Mouse (Mus musculus) hindbrain, embryonic 12.5 days (tissue): ENCODE data around the gene Sfxn4. TPM values are rescaled to one million over a fixed set of nuclear protein-coding genes. Genes with fewer than 3 reads are reported as not detected.
"Not testable (repeated sequence)": the region's sequence is repeated elsewhere in the genome, so short reads cannot be mapped to it uniquely, and the experiment has no call there.

Experiments
- ATAC-seq: fragments of 200-750 bp; cut with Nextera tagmentation; 2 replicates; pipeline ENCODE4 v1.8.0; 2017; ENCODE audit warnings: moderate TSS enrichment; ENCODE audit not compliant: low FRiP score
- H3K27ac ChIP-seq: fragments of 300-500 bp; sonication (generic); 2 replicates; pipeline ENCODE4 v1.5.1; 2016; ENCODE audit warnings: mild to moderate bottlenecking
- H3K27me3 ChIP-seq: fragments of 300-500 bp; sonication (generic); 2 replicates; pipeline ENCODE4 v1.6.1; 2016; ENCODE audit warnings: mild to moderate bottlenecking
- H3K36me3 ChIP-seq: fragments of 300-500 bp; sonication (generic); 2 replicates; pipeline ENCODE4 v1.6.1; 2016; ENCODE audit warnings: mild to moderate bottlenecking
- H3K4me1 ChIP-seq: fragments of 300-500 bp; sonication (generic); 2 replicates; pipeline ENCODE4 v1.6.1; 2016
- H3K4me2 ChIP-seq: fragments of 300-500 bp; sonication (generic); replicated peaks from 2 replicates; pipeline ENCODE4 v1.6.1; 2016; ENCODE audit warnings: mild to moderate bottlenecking
- H3K4me3 ChIP-seq: fragments of 300-500 bp; sonication (generic); 2 replicates; pipeline ENCODE4 v1.5.1; 2016; ENCODE audit warnings: mild to moderate bottlenecking
- H3K9ac ChIP-seq: fragments of 300-500 bp; sonication (generic); 2 replicates; pipeline ENCODE4 v1.6.1; 2016; ENCODE audit warnings: mild to moderate bottlenecking, moderate library complexity
- H3K9me3 ChIP-seq: fragments of 300-500 bp; sonication (generic); replicated peaks from 2 replicates; pipeline ENCODE4 v1.6.1; 2016; ENCODE audit warnings: mild to moderate bottlenecking
- WGBS: fragments of 180-500 bp; shearing (Covaris S2); methylation state at CpG from one replicate; pipeline ENCODE4 v1.1.7; 2016; 5-methylcytosine and 5-hydroxymethylcytosine counted together
- polyA plus RNA-seq: library from polyadenylated mRNA; unstranded; fragments of >200 nt; fragmentation: Nextera tagmentation; extraction: Ambion mirVana; gene quantifications from 2 replicates; pipeline ENCODE4 v1.2.1, GENCODE M21; 2016

The Sfxn4 gene
- polyA plus RNA-seq, 1 experiment from 2014 or later, result 14.2 TPM

DNA sequence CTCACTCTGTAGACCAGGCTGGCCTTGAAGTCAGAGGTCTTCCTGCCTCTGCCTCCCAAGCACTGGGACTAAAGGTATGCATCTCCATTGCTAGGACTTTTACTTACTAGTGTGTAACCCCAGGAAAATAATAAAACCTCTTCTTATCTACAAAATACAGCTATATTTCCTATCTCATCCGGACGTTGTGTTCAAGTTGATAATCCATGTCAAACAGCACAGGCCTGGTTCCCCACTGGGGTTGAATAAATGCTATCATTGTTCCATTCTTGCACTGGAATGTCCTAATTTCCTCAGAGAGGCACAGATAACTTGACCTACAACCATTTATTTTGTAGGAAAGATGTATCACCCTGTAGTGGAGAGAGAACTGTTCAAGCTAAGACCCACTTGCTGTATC, 26.4 kb upstream of the Sfxn4 start:
- H3K9ac ChIP-seq, result no peak overlapping the region
- no peak overlapping the region for H3K4me2 ChIP-seq
- H3K9me3 ChIP-seq, result no peaks in the 10 kb centered on the region
- H3K27me3 ChIP-seq, result no peaks in the 10 kb centered on the region
- no peak overlapping the region for H3K27ac ChIP-seq
- no peaks in the 10 kb centered on the region for H3K36me3 ChIP-seq
- 83% methylated on average over 2 of the region's 2 CpGs for WGBS
- no peak for ATAC-seq
- peaks cover 14% of the 10 kb centered on the region for H3K4me1 ChIP-seq
- no peak overlapping the region for H3K4me3 ChIP-seq

DNA sequence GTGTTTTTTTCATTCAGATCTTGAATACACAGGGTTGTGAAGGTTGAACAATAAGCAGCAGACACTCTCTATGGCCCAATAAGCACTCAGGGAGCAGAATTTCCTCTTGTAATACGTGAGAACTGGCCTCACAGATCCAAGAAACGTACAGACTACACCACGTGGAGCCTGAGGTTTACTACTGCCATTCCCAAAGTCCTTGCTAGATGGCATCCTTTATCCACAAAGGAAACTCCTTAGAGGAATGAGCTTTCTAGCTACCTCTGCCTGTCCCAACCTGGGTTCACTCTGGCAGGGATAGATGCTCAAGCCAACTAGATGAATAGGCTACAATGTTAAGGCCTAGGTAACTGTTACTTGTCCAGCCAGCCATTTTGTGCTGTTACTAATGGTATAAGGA, 21.9 kb upstream of the Sfxn4 start:
- no peaks in the 10 kb centered on the region for H3K4me1 ChIP-seq
- H3K27me3 ChIP-seq, result no peaks in the 10 kb centered on the region
- no peak overlapping the region for H3K4me3 ChIP-seq
- no peaks in the 10 kb centered on the region for H3K9me3 ChIP-seq
- H3K4me2 ChIP-seq, result no peak overlapping the region
- H3K9ac ChIP-seq, result no peak overlapping the region
- no peak overlapping the region for H3K27ac ChIP-seq
- no peak for ATAC-seq
- no peaks in the 10 kb centered on the region for H3K36me3 ChIP-seq
- WGBS, result 12% methylated on average over 3 of the region's 3 CpGs

- peak within 1 kb of the TSS; percentile 72 for H3K27ac ChIP-seq
- WGBS, result under 1% methylated on average over 28 of the region's 28 CpGs
These were observed 12.9 kb upstream of the Sfxn4 start, which contains the start of gene Prdx3 for GRCm38 (mm10) chr19:60874064-60874694. TSS of gene Prdx3 (minus strand) at chr19:60874556.

GRCm38 (mm10) chr19:60873501-60873900, 12.2 kb upstream of the Sfxn4 start:
- ATAC-seq, result no peak
- peak overlapping the region; percentile 52 for H3K4me3 ChIP-seq
- peak overlapping the region; percentile 58 for H3K4me2 ChIP-seq
- 0 out of 2 replicates have a peak, but pooled peaks cover 6% of the 10 kb centered on the region for H3K4me1 ChIP-seq
- no peak overlapping the region for H3K27ac ChIP-seq
- peak overlapping the region; percentile 62; the same call in 1 of the 2 replicates for H3K9ac ChIP-seq
- no peaks in the 10 kb centered on the region for H3K9me3 ChIP-seq
- 32% methylated on average over 4 of the region's 4 CpGs for WGBS
- no peaks in the 10 kb centered on the region for H3K27me3 ChIP-seq
- H3K36me3 ChIP-seq, result peaks cover 10% of the 10 kb centered on the region; the same call in 1 of the 2 replicates

More at GRCm38 (mm10) chr19:60874064-60874694, 12.9 kb upstream of the Sfxn4 start, which contains the start of gene Prdx3:
- Histone ChIP-seq H3K9ac (peak within 1 kb of the TSS; percentile 62), H3K4me3 (peak within 1 kb of the TSS; percentile 52), H3K9me3 (no peaks in the 10 kb centered on the region), H3K4me2 (peak within 1 kb of the TSS; percentile 58), H3K27me3 (no peaks in the 10 kb centered on the region), H3K36me3 (peaks cover 4% of the 10 kb centered on the region; the same call in 1 of the 2 replicates), H3K4me1 (0 out of 2 replicates have a peak, but pooled peaks cover 6% of the 10 kb centered on the region)
- ATAC-seq, result peak; percentile 98

DNA sequence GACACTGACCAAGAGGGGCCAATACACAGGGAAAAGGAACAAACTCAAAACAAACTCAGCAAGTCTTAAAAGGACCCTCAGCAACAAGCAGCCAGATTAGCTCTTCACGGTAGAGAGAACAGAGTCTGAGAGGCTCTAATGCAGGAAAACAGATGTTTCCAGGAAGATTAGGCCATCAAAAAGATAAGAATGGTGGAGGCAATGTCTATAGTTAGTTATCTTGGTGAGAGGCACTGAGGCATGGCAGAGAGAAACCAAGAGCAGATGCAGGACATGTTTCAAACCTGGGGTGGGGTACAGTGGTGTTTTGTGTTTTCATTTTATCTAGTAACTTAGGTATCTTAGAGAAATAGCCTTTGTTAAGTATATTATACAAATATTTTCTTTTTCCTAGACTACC, 11.0 kb upstream of the Sfxn4 start:
- Histone ChIP-seq H3K4me1 (0 out of 2 replicates have a peak, but pooled peaks cover 6% of the 10 kb centered on the region), H3K4me2 (no peak overlapping the region), H3K27ac (no peak overlapping the region), H3K4me3 (no peak overlapping the region), H3K9ac (no peak overlapping the region), H3K36me3 (peaks cover 17% of the 10 kb centered on the region; the same call in 1 of the 2 replicates), H3K27me3 (no peaks in the 10 kb centered on the region), H3K9me3 (no peaks in the 10 kb centered on the region)
- ATAC-seq, result no peak
- 72% methylated on average over 1 of the region's 1 CpGs for WGBS

- no peak overlapping the region for H3K4me3 ChIP-seq
- H3K9ac ChIP-seq, result no peak overlapping the region
- no peaks in the 10 kb centered on the region for H3K27me3 ChIP-seq
- H3K4me1 ChIP-seq, result 0 out of 2 replicates have a peak, but pooled peaks cover 6% of the 10 kb centered on the region
- no peak for ATAC-seq
- no peaks in the 10 kb centered on the region for H3K9me3 ChIP-seq
- 91% methylated on average over 5 of the region's 5 CpGs for WGBS
- no peak overlapping the region for H3K27ac ChIP-seq
- no peak overlapping the region for H3K4me2 ChIP-seq
- peaks cover 17% of the 10 kb centered on the region; the same call in 1 of the 2 replicates for H3K36me3 ChIP-seq
These were observed 10.1 kb upstream of the Sfxn4 start for GRCm38 (mm10) chr19:60871366-60871765.

DNA sequence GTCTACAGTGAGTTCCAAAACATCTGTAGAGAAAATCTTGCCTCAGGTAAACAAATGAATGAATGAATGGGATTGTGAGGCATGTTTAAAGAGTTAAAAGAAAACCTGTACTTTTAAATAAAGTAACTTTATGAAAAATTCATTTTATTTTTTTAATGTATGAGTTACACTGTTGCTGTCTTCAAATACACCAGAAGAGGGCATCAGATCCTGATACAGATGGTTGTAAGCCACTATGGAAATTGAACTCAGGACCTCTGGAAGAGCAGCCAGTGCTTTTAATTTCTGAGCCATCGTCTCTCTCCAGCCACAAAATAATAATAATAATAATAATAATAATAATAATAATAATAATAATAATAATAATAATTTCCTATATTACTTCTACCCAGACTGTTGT, 9.2 kb upstream of the Sfxn4 start:
- no peak overlapping the region for H3K9ac ChIP-seq
- H3K27ac ChIP-seq, result no peak overlapping the region
- no peaks in the 10 kb centered on the region for H3K9me3 ChIP-seq
- no peak overlapping the region for H3K4me3 ChIP-seq
- no peak overlapping the region for H3K4me2 ChIP-seq
- WGBS, result 92% methylated on average over 1 of the region's 1 CpGs
- no peak for ATAC-seq
- peaks cover 17% of the 10 kb centered on the region; the same call in 1 of the 2 replicates for H3K36me3 ChIP-seq
- H3K4me1 ChIP-seq, result 0 out of 2 replicates have a peak, but pooled peaks cover 6% of the 10 kb centered on the region
- H3K27me3 ChIP-seq, result no peaks in the 10 kb centered on the region

DNA sequence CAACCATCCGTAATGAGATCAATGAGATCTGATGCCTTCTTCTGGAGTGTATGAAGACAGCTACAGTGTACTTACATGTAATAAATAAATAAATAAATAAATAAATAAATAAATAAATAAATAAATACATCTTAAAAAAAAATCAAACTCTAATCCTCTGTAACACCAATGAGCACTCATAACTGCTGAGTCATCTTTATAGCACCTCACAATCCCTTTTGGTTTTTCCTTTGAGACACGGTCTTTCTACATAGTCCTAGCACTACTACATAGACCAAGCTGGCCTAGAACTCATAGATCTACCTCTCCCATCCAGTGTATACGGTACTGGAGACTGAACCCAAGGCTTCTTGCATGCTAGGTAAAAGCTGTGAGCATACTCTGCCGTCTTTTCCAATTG, 4.9 kb upstream of the Sfxn4 start:
- H3K27me3 ChIP-seq, H3K9ac ChIP-seq, H3K4me1 ChIP-seq, H3K4me2 ChIP-seq, H3K27ac ChIP-seq, H3K9me3 ChIP-seq, H3K4me3 ChIP-seq, ATAC-seq: not testable (repeated sequence)
- H3K36me3 ChIP-seq, result peaks cover 20% of the 10 kb centered on the region
- 97% methylated on average over 4 of the region's 4 CpGs for WGBS

DNA sequence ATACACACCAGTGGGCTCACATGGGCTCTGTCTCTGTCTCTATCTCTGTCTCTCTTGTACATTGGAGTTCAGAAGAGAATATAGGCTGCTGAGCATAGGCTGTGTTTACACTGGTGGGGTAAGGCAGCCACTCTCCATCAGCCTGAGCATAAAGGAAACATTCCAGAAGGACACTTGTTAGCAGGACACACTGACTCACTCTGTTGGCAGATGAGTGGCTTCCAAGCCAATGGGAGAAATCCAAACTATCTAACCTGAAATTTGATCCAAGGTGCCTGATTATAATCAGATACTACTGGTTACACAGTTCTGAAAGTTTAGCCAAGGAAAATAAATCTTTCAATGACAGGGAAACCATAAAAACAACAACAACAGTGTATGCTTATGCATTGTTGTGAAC, 15.5 kb downstream of the Sfxn4 start:
- H3K4me1 ChIP-seq, result no peaks in the 10 kb centered on the region
- H3K36me3 ChIP-seq, result peaks cover 28% of the 10 kb centered on the region
- ATAC-seq, result no peak

DNA sequence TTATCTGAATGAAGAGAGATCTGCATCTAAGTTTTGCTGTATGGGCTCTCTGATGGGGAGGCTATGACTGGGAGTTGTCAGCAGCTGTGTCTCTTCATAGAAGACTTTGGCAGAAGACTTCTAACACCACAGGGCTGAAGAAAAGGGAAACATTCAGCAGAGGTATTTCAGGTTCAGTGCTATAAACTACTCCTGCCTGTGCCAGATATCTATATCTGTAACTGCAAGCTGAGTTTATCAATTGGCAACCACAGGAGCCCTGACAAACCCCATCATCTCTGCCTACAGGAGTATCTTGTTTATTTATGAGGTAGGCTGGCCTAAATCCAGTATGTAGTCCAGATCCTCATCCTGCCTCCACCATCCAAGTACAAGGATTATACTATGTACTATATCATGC, 18.0 kb downstream of the Sfxn4 start:
- no peak overlapping the region for H3K4me2 ChIP-seq
- no peaks in the 10 kb centered on the region for H3K9me3 ChIP-seq
- no peak overlapping the region for H3K9ac ChIP-seq
- no peaks in the 10 kb centered on the region for H3K4me1 ChIP-seq
- H3K36me3 ChIP-seq, result peaks cover 38% of the 10 kb centered on the region
- H3K4me3 ChIP-seq, result no peak overlapping the region
- ATAC-seq, result no peak
- no peak overlapping the region for H3K27ac ChIP-seq
- no peaks in the 10 kb centered on the region for H3K27me3 ChIP-seq

More for the DNA sequence above, 15.5 kb downstream of the Sfxn4 start:
- no peaks in the 10 kb centered on the region for H3K27me3 ChIP-seq
- H3K4me3 ChIP-seq, result no peak overlapping the region
- H3K4me2 ChIP-seq, result no peak overlapping the region
- no peaks in the 10 kb centered on the region for H3K9me3 ChIP-seq
- H3K9ac ChIP-seq, result no peak overlapping the region
- H3K27ac ChIP-seq, result no peak overlapping the region

- Histone ChIP-seq H3K9ac (no peak overlapping the region), H3K4me2 (no peak overlapping the region), H3K4me3 (no peak overlapping the region), H3K9me3 (no peaks in the 10 kb centered on the region), H3K27me3 (no peaks in the 10 kb centered on the region), H3K27ac (no peak overlapping the region), H3K36me3 (peaks cover 63% of the 10 kb centered on the region), H3K4me1 (no peaks in the 10 kb centered on the region)
- ATAC-seq, result no peak
- WGBS, result 80% methylated on average over 1 of the region's 1 CpGs
These were observed 23.5 kb downstream of the Sfxn4 start for GRCm38 (mm10) chr19:60837747-60838146.

- Histone ChIP-seq H3K4me3 (no peak overlapping the region), H3K9ac (no peak overlapping the region), H3K4me2 (no peak overlapping the region), H3K9me3 (no peaks in the 10 kb centered on the region), H3K27ac (no peak overlapping the region), H3K4me1 (no peaks in the 10 kb centered on the region), H3K27me3 (no peaks in the 10 kb centered on the region), H3K36me3 (peaks cover 57% of the 10 kb centered on the region)
- no peak for ATAC-seq
- WGBS, result 91% methylated on average over 6 of the region's 6 CpGs
These were observed 42.6 kb downstream of the Sfxn4 start for GRCm38 (mm10) chr19:60818677-60819076.

GRCm38 (mm10) chr19:60813133-60813532, 48.1 kb downstream of the Sfxn4 start:
- Histone ChIP-seq H3K9ac (no peak overlapping the region), H3K4me2 (no peak overlapping the region), H3K9me3 (no peaks in the 10 kb centered on the region), H3K27me3 (no peaks in the 10 kb centered on the region), H3K27ac (no peak overlapping the region), H3K36me3 (peaks cover 16% of the 10 kb centered on the region; the same call in 1 of the 2 replicates), H3K4me3 (no peak overlapping the region), H3K4me1 (peaks cover 4% of the 10 kb centered on the region; the same call in 1 of the 2 replicates)
- WGBS, result 97% methylated on average over 6 of the region's 6 CpGs
- ATAC-seq, result no peak
